Mouse (Mus musculus) liver, embryonic 11.5 days (tissue): ENCODE measurements at regions not wholly inside any gene's neighbourhood (a gene's known extent, or its start where the extent isn't known, plus 50 kb on each side); places are given as distances from the start of the nearest gene placed in this dataset.

Experiments used
- ATAC-seq: fragments of 200-750 bp; cut with Nextera tagmentation; replicated peaks from 2 replicates; pipeline ENCODE4 v1.8.0; 2017; ENCODE audit warnings: moderate number of reproducible peaks, mild to moderate bottlenecking, moderate TSS enrichment, moderate library complexity; ENCODE audit not compliant: low FRiP score
- DNase-seq: peaks from one replicate; pipeline ENCODE4 v3.0.0-alpha.2; 2017; ENCODE audit warnings: low spot score
- H3K27ac ChIP-seq: fragments of 300-500 bp; sonication (generic); 2 replicates; pipeline ENCODE4 v1.5.1; 2014; ENCODE audit warnings: mild to moderate bottlenecking, low read depth, low read length, control low read depth
- H3K27me3 ChIP-seq: fragments of 300-500 bp; sonication (generic); replicated peaks from 2 replicates; pipeline ENCODE4 v1.6.1; 2014; ENCODE audit warnings: low read length, mixed read lengths; ENCODE audit not compliant: control insufficient read depth, insufficient read depth
- H3K36me3 ChIP-seq: fragments of 300-500 bp; sonication (generic); 2 replicates; pipeline ENCODE4 v1.6.1; 2014; ENCODE audit warnings: mild to moderate bottlenecking, low read length, moderate library complexity, mixed read lengths; ENCODE audit not compliant: control insufficient read depth, insufficient read depth
- H3K4me1 ChIP-seq: fragments of 300-500 bp; sonication (generic); replicated peaks from 2 replicates; pipeline ENCODE4 v1.6.1; 2014; ENCODE audit warnings: low read length, mixed read lengths; ENCODE audit not compliant: control insufficient read depth, insufficient read depth
- H3K4me2 ChIP-seq: fragments of 300-500 bp; sonication (generic); 2 replicates; pipeline ENCODE4 v1.6.1; 2014; ENCODE audit warnings: mild to moderate bottlenecking, control low read depth, moderate library complexity
- H3K4me3 ChIP-seq: fragments of 300-500 bp; sonication (generic); 2 replicates; pipeline ENCODE4 v1.5.1; 2014; ENCODE audit warnings: low read depth, low read length, control low read depth
- H3K9ac ChIP-seq: fragments of 300-500 bp; sonication (generic); 2 replicates; pipeline ENCODE4 v1.6.1; 2014; ENCODE audit warnings: low read depth, low read length, control low read depth
- H3K9me3 ChIP-seq: fragments of 300-500 bp; sonication (generic); 2 replicates; pipeline ENCODE4 v1.6.1; 2016; ENCODE audit warnings: low read length, inconsistent platforms, mixed read lengths; ENCODE audit not compliant: control insufficient read depth
- WGBS: fragments of 180-500 bp; shearing (Covaris S2); extraction: QIAGEN DNeasy Blood & Tissue Kit; methylation state at CpG from one replicate; pipeline ENCODE4 v1.1.7; 2014; 5-methylcytosine and 5-hydroxymethylcytosine counted together

DNA sequence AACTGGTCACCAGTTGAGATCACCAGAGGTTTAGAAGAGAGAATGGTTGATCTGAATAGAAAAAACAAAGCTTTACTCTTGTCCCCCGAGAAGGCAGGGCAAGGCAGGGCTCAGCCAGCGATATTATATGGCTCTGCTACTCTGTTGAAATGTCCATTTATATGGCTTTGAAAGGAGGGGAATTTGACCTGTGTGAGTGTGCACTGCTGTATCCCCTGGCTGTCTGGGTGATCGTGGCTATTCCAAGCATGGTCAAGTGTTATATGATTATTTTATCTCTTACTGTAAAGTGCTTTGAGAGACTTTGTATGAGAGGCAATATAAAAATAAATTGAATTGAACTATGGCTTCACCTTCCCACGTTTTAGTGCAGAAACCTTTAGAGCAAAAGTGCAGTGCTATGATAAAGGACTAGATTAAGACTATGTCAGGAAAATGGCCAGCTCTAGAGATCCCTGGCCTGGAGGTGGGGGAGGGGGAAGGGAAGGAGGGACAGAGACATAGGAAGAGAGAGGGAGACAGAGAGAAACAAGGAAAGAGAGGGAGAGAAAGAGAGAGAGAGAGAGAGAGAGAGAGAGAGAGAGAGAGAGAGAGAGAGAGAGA lies 402.5 kb upstream of the Zeb2 start:
- no peaks in the 10 kb centered on the region for H3K36me3 ChIP-seq
- H3K27me3 ChIP-seq, result no peaks in the 10 kb centered on the region
- no peak overlapping the region for H3K27ac ChIP-seq
- no peaks in the 10 kb centered on the region for H3K4me1 ChIP-seq
- DNase-seq (no peak), ATAC-seq (no peak)
- WGBS, result 51% methylated on average over 4 of the region's 4 CpGs
- H3K9ac ChIP-seq, result no peak overlapping the region
- no peak overlapping the region for H3K4me2 ChIP-seq
- H3K4me3 ChIP-seq, result no peak overlapping the region
- no peaks in the 10 kb centered on the region for H3K9me3 ChIP-seq

GRCm38 (mm10) chr2:45514290-45515180 lies 397.3 kb upstream of the Zeb2 start:
- no peaks in the 10 kb centered on the region for H3K4me1 ChIP-seq
- H3K4me2 ChIP-seq, result no peak overlapping the region
- 51% methylated on average over 4 of the region's 4 CpGs for WGBS
- no peak overlapping the region for H3K4me3 ChIP-seq
- H3K36me3 ChIP-seq, result no peaks in the 10 kb centered on the region
- ATAC-seq (no peak; the same call in 1 of the 2 replicates), DNase-seq (no peak)
- H3K9ac ChIP-seq, result no peak overlapping the region
- H3K27me3 ChIP-seq, result no peaks in the 10 kb centered on the region
- H3K27ac ChIP-seq, result no peak overlapping the region
- no peaks in the 10 kb centered on the region for H3K9me3 ChIP-seq

DNA sequence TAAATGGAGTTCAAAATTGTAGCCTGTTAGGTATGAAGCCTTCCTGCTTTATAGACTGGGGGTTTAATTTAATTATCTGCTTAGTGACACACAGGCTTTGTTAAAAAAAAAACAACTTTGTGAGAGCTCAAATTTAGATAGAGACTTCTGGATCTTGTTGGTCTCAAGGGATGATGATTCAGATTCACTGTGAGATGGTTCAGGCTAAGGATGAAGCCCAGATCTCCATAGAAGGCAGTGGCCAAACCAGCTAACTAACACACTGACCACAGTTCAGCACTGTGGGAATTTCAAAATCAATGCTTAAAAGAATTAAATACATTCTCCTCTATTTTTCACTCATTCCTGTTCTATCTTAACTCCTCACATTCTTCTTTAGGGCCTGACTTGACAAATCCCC lies 395.7 kb upstream of the Zeb2 start:
- Histone ChIP-seq H3K9ac (no peak overlapping the region), H3K4me3 (no peak overlapping the region), H3K27ac (no peak overlapping the region), H3K9me3 (no peaks in the 10 kb centered on the region), H3K4me2 (no peak overlapping the region), H3K36me3 (no peaks in the 10 kb centered on the region), H3K4me1 (no peaks in the 10 kb centered on the region), H3K27me3 (no peaks in the 10 kb centered on the region)
- DNase-seq, result no peak
- ATAC-seq, result no peak

- H3K36me3 ChIP-seq, result no peaks in the 10 kb centered on the region
- H3K9ac ChIP-seq, result no peak overlapping the region
These were observed 394.6 kb upstream of the Zeb2 start for GRCm38 (mm10) chr2:45511791-45512190.

GRCm38 (mm10) chr2:45504468-45504867 lies 387.3 kb upstream of the Zeb2 start:
- no peak for DNase-seq
- Histone ChIP-seq H3K27ac (no peak overlapping the region), H3K9ac (no peak overlapping the region), H3K36me3 (no peaks in the 10 kb centered on the region), H3K4me2 (no peak overlapping the region), H3K4me1 (no peaks in the 10 kb centered on the region), H3K4me3 (no peak overlapping the region), H3K9me3 (no peaks in the 10 kb centered on the region), H3K27me3 (no peaks in the 10 kb centered on the region)
- WGBS, result 83% methylated on average over 4 of the region's 4 CpGs
- ATAC-seq, result no peak

More at GRCm38 (mm10) chr2:45511791-45512190, 394.6 kb upstream of the Zeb2 start:
- Histone ChIP-seq H3K27me3 (no peaks in the 10 kb centered on the region), H3K4me1 (no peaks in the 10 kb centered on the region), H3K4me2 (no peak overlapping the region), H3K9me3 (no peaks in the 10 kb centered on the region), H3K4me3 (no peak overlapping the region), H3K27ac (no peak overlapping the region)
- DNase-seq, result no peak
- ATAC-seq, result no peak
- WGBS, result 78% methylated on average over 3 of the region's 3 CpGs

DNA sequence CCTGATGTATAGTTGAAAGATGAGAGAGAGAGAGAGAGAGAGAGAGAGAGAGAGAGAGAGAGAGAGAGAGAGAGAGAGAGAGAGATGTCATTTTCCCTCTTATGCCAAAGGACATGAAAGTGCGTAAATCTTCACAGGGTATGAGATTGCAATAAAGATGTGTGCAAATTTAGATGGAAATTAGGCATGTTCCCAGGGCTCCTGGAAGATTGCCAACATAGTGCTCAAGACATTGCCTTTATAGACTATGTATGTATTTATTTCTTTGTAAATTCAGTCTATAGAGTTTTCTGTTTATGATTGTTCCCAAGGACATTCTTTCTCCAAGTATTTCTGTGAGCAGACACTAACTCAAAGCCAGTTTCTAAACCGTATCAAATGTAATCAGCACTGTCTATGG lies 376.5 kb upstream of the Zeb2 start:
- no peak for DNase-seq

DNA sequence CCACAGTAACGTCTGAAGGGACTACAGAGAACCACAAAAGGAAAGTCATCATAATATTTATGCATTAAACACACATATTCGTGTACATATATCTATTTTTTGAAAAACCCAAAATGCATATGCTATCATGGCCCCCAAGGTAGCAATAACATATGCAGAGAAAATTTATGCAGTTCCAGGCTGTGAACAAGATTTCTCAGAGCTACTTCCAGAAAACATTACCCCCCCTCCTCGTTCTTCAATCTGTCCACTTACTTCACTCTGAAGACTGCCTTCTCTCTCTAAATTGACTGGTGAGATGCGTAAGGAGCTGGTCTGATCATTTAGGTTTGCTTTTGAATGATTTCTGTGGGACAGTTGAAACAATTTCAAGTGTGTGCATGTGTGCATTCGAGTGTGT lies 369.3 kb upstream of the Zeb2 start:
- Histone ChIP-seq H3K27me3 (no peaks in the 10 kb centered on the region), H3K4me2 (no peak overlapping the region), H3K27ac (no peak overlapping the region), H3K4me1 (no peaks in the 10 kb centered on the region), H3K9ac (no peak overlapping the region), H3K4me3 (no peak overlapping the region), H3K36me3 (no peaks in the 10 kb centered on the region), H3K9me3 (no peaks in the 10 kb centered on the region)
- WGBS, result 85% methylated on average over 5 of the region's 5 CpGs
- no peak for DNase-seq
- ATAC-seq, result no peak

More for the DNA sequence above, 376.5 kb upstream of the Zeb2 start:
- WGBS, result 86% methylated on average over 2 of the region's 2 CpGs
- H3K36me3 ChIP-seq, result no peaks in the 10 kb centered on the region
- no peak overlapping the region for H3K27ac ChIP-seq
- no peaks in the 10 kb centered on the region for H3K27me3 ChIP-seq
- no peak for ATAC-seq
- no peaks in the 10 kb centered on the region for H3K9me3 ChIP-seq
- H3K4me1 ChIP-seq, result no peaks in the 10 kb centered on the region
- H3K4me3 ChIP-seq, result no peak overlapping the region
- no peak overlapping the region for H3K4me2 ChIP-seq
- no peak overlapping the region for H3K9ac ChIP-seq

DNA sequence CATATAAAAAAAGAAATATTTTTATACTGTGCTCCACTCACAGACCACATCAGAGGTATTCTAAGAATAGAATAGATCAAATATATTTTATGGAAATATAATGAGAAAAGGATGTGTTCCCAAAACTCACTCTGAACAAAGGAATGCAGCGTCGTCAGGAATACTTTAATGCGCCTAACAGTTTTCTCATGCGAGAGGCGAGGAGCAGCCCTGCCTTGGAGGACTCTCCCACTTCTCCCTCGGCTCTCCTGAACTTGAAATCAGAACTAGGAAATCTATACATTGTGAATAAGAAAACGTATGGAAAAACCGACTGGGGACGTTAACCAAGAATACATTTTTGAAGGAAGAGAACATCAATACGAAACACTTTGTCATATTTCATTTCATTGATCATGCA lies 368.3 kb upstream of the Zeb2 start:
- H3K4me1 ChIP-seq, result no peaks in the 10 kb centered on the region
- no peak overlapping the region for H3K4me2 ChIP-seq
- no peaks in the 10 kb centered on the region for H3K36me3 ChIP-seq
- no peaks in the 10 kb centered on the region for H3K9me3 ChIP-seq
- H3K9ac ChIP-seq, result no peak overlapping the region
- H3K27me3 ChIP-seq, result no peaks in the 10 kb centered on the region
- DNase-seq, result no peak
- 85% methylated on average over 10 of the region's 10 CpGs for WGBS
- H3K27ac ChIP-seq, result no peak overlapping the region
- H3K4me3 ChIP-seq, result no peak overlapping the region
- no peak for ATAC-seq

GRCm38 (mm10) chr2:45480671-45481070 lies 363.5 kb upstream of the Zeb2 start:
- DNase-seq, result no peak
- H3K4me1 ChIP-seq, result no peaks in the 10 kb centered on the region
- no peak for ATAC-seq
- no peak overlapping the region for H3K27ac ChIP-seq
- WGBS, result 64% methylated on average over 2 of the region's 2 CpGs
- H3K4me3 ChIP-seq, result no peak overlapping the region
- no peaks in the 10 kb centered on the region for H3K9me3 ChIP-seq
- H3K9ac ChIP-seq, result no peak overlapping the region
- no peak overlapping the region for H3K4me2 ChIP-seq
- no peaks in the 10 kb centered on the region for H3K36me3 ChIP-seq
- H3K27me3 ChIP-seq, result no peaks in the 10 kb centered on the region
